Mouse (Mus musculus) forebrain, embryonic 10.5 days (tissue): ENCODE results near the gene Zfp646. TPM values are rescaled to one million over a fixed set of nuclear protein-coding genes. Genes with fewer than 3 reads are reported as not detected.
A peak's percentile ranks its signal among the peaks of the same experiment; 100 is the strongest.
"Not testable (repeated sequence)": the region's sequence is repeated elsewhere in the genome, so short reads cannot be mapped to it uniquely, and the experiment has no call there.

Experiments used
- DNase-seq: peaks from one replicate; pipeline ENCODE4 v3.0.0-alpha.2; 2017; ENCODE audit warnings: low spot score; ENCODE audit errors: extremely low spot score
- H3K27ac ChIP-seq: fragments of 300-500 bp; sonication (generic); 2 replicates; pipeline ENCODE4 v1.5.1; 2016; ENCODE audit warnings: mild to moderate bottlenecking
- H3K27me3 ChIP-seq: fragments of 300-500 bp; sonication (generic); 2 replicates; pipeline ENCODE4 v1.6.1; 2016; ENCODE audit warnings: mild to moderate bottlenecking; ENCODE audit not compliant: poor library complexity, severe bottlenecking
- H3K36me3 ChIP-seq: fragments of 300-500 bp; sonication (generic); replicated peaks from 2 replicates; pipeline ENCODE4 v1.6.1; 2016; ENCODE audit warnings: mild to moderate bottlenecking, moderate library complexity
- H3K4me1 ChIP-seq: fragments of 300-500 bp; sonication (generic); 2 replicates; pipeline ENCODE4 v1.6.1; 2016
- H3K4me3 ChIP-seq: fragments of 300-500 bp; sonication (generic); 2 replicates; pipeline ENCODE4 v1.5.1; 2016; ENCODE audit warnings: mild to moderate bottlenecking, moderate library complexity
- H3K9me3 ChIP-seq: fragments of 300-500 bp; sonication (generic); 2 replicates; pipeline ENCODE4 v1.6.1; 2016; ENCODE audit warnings: mild to moderate bottlenecking, moderate library complexity
- WGBS: fragments of 180-500 bp; shearing (Covaris S2); methylation state at CpG from one replicate; pipeline ENCODE4 v1.1.7; 2016; 5-methylcytosine and 5-hydroxymethylcytosine counted together
- polyA plus RNA-seq: library from polyadenylated mRNA; unstranded; fragments of >200 nt; fragmentation: Nextera tagmentation; extraction: Ambion mirVana; gene quantifications from 2 replicates; pipeline ENCODE4 v1.2.1, GENCODE M21; 2016

The Zfp646 gene
- polyA plus RNA-seq, 1 experiment from 2014 or later: 18.6 TPM

DNA sequence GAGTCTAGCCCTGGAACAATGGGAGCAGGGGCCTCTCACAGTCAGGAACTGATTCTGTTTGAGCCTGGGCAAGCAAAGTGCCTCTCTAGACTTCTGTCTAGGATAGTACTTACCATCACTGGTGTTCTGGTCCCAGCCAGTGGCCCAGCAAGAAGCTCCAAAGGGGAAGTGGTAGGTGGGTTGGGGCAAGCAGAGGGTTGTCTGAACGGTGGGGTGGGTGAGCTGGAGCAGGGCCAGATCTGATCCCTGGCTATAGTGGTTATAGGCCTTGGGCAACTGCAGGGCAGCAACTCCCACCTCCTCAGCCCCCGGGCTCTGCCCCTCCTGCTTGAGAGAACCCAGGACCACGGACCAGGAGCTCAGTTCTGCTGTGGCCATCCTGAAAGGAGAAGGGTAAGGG lies 12.8 kb downstream of the Zfp646 start:
- no peak for DNase-seq
- Histone ChIP-seq H3K36me3 (peaks cover 97% of the 10 kb centered on the region), H3K27ac (no peak overlapping the region), H3K4me3 (no peak overlapping the region), H3K27me3 (no peaks in the 10 kb centered on the region), H3K9me3 (no peaks in the 10 kb centered on the region), H3K4me1 (peaks cover 13% of the 10 kb centered on the region)
- 81% methylated on average over 3 of the region's 3 CpGs for WGBS

DNA sequence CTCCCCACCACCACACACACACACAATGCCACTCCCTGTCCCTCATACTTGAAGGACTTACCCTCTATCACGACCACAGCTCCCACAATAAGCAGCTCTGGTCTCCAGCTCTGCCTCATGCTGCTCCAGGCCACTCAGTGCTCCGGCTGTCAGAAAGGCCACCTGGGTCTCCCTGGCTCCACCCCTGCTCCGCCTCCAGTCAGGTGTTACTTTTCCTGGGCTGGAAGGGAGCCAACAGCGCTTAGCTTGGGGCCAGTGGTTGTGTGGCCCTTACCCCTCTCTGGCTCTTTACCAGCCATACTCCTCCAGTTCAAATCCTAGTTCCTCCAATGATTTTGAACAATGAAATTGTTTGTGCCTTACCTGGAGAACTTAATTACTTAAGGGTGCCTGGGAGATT lies 14.8 kb downstream of the Zfp646 start, which contains the start of gene Prss53:
Prss53 (minus strand) TSS at position 173 of the 400 bp plus-strand sequence.
- Histone ChIP-seq H3K9me3 (no peaks in the 10 kb centered on the region), H3K4me1 (peaks cover 19% of the 10 kb centered on the region), H3K36me3 (peaks cover 78% of the 10 kb centered on the region), H3K27me3 (no peaks in the 10 kb centered on the region), H3K27ac (no peak within 1 kb of the TSS), H3K4me3 (no peak within 1 kb of the TSS)
- WGBS: 29% methylated on average over 4 of the region's 4 CpGs
- DNase-seq: no peak

DNA sequence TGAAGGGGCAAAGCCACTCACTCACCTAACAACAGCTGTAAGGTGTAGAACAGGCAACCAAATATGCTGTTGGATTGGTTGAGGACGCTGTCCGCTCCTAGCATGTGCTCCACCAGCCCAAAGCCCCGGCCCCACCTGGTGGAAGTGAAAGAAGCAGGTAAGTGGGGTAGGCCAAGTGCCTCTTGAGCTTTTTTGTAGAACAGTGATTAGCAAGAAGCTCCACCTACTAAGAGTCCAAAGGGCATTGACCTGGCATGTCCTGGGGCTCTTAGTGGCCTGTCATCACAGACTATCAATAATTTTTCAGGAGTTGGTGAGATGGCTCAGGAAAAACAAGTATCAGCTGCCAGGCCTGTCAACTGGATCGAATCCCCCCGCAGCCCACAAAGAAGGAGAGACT lies 18.5 kb downstream of the Zfp646 start:
- WGBS: 93% methylated on average over 5 of the region's 5 CpGs
- Histone ChIP-seq H3K4me3 (peak overlapping the region; percentile 60), H3K27ac (no peak overlapping the region), H3K9me3 (no peaks in the 10 kb centered on the region), H3K27me3 (no peaks in the 10 kb centered on the region), H3K4me1 (peaks cover 19% of the 10 kb centered on the region), H3K36me3 (peaks cover 41% of the 10 kb centered on the region)
- no peak for DNase-seq

DNA sequence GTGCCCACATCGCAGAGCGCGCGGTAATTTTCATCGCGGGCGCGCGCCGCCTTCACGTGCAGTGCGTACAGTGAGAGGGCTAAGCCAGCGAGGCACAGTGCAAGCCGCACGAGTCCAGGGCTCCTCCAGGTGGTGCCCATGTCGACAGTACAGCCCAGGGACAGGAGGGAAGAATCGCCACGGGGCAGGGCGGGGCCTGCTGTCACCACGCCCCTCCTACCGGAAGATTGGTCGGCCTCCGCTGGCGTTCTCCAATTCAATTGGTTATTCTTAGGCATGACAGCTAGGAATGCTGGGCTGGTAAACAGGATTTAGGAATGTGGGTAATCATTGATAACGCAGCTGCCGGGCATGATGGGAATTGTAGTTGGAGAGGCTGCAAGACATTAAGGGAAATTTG lies 19.4 kb downstream of the Zfp646 start, which contains the start of the genes Gm21974 and Vkorc1:
Gm21974 (minus strand) TSS at position 13 of the 400 bp plus-strand sequence.
Vkorc1 (minus strand) TSS at position 176 of the 400 bp plus-strand sequence.
- under 1% methylated on average over 26 of the region's 26 CpGs for WGBS
- DNase-seq: peak; percentile 90
- H3K36me3 ChIP-seq: peaks cover 31% of the 10 kb centered on the region
- H3K27ac ChIP-seq: peak within 1 kb of the TSS; percentile 78
- peaks cover 19% of the 10 kb centered on the region for H3K4me1 ChIP-seq
- no peaks in the 10 kb centered on the region for H3K9me3 ChIP-seq
- no peaks in the 10 kb centered on the region for H3K27me3 ChIP-seq
- peak within 1 kb of the TSS; percentile 60 for H3K4me3 ChIP-seq

DNA sequence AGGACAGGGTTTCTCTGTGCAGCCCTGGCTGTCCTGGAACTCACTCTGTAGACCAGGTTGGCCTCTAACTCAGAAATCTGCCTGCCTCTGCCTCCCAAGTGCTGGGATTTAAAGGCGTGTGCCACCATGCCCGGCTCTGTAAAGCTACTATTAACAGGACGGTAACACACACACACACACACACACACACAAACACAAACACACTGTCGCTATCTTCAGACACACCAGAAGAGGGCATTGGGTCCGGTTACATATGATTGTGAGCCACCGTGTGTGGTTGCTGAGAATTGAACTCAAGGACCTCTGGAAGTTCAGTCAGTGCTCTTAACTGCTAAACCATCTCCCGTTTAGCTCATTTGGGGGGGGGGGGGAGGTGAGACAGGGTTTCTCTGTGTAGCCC lies 19.9 kb downstream of the Zfp646 start:
- Histone ChIP-seq H3K4me3 (peak overlapping the region; percentile 60), H3K27ac (0 out of 2 replicates have a peak overlapping the region, but pooled peaks have one; percentile 78), H3K36me3 (peaks cover 27% of the 10 kb centered on the region), H3K4me1 (peaks cover 19% of the 10 kb centered on the region)
- not testable (repeated sequence) for H3K9me3 ChIP-seq, H3K27me3 ChIP-seq, DNase-seq
- 70% methylated on average over 7 of the region's 7 CpGs for WGBS

DNA sequence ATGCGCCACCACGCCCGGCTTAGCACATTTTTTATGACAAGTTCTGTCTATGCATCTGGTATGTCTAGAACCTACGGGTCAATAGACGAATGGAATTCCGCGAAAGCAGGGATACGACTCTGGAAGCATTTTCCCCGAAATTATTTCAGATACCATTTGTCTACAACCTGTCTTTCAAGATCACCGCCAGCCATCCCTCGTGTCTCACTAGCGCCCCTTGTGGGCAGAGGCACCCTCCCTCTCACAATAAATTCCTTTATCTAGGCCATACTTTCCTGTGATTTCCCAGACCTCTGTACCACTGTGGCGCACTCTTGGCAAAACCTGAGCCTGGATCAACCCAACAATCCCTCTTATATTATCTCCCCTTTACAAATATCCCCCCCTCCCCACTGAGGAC lies 20.4 kb downstream of the Zfp646 start:
- Histone ChIP-seq H3K4me3 (no peak overlapping the region), H3K36me3 (peaks cover 23% of the 10 kb centered on the region), H3K4me1 (peaks cover 19% of the 10 kb centered on the region), H3K9me3 (no peaks in the 10 kb centered on the region), H3K27me3 (no peaks in the 10 kb centered on the region), H3K27ac (no peak overlapping the region)
- WGBS: 61% methylated on average over 13 of the region's 13 CpGs
- peak; percentile 50 for DNase-seq

DNA sequence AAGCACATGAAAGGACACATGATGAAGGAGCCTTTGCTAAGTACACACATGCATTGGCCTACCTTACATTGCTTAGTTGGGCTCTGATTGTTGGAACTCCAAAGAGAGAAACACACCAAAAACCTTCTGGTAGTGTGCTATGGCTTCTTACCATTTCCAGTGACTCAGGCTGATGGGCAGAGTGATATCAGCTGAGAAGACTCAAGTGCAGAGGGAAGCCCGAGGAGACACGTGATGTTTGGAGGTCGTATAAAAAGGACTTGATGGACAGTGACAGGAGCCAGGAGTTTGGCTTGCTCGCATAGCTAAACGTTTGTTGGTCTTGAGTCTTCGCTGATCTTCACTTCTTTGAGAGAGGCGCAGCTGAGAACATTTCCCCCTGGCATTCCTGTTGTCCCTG lies 21.5 kb downstream of the Zfp646 start:
- H3K27ac ChIP-seq: no peak overlapping the region
- no peak for DNase-seq
- peaks cover 12% of the 10 kb centered on the region for H3K36me3 ChIP-seq
- H3K4me1 ChIP-seq: peaks cover 19% of the 10 kb centered on the region
- 92% methylated on average over 7 of the region's 7 CpGs for WGBS
- no peak overlapping the region for H3K4me3 ChIP-seq
- no peaks in the 10 kb centered on the region for H3K27me3 ChIP-seq
- no peaks in the 10 kb centered on the region for H3K9me3 ChIP-seq

DNA sequence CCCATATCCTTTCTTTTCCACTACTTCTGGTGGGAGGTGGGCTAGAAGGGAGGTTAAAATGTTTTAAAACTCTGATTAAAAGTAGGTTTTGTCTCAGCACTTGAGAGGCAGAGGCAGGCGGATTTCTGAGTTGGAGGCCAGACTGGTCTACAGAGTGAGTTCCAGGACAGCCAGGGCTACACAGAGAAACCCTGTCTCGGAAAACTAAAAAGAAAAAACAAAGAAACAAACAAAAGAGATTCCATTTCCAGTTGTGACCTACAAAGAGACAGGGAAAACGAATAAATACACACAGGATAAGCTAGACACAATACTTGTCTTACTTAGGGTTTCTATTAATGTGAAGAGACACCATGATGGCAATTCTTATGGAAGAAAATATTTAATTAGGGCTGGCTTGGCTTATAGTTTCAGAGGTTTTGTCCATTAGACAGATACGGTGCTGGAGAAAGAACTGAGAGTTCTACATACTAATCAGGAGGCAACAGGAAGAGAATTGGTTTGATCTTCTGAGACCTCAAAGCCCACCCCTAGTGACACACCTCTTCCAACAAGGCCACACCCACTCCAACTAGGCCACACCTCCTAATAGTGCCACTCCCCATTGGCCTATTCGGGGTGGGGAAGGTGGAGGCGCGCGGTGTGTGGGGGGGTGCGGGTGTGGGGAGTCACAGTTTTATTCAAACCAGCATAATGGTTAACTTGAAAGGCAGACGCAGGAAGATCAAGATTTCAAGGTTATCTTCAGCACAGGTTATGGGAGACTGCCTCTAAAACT lies 22.3 kb downstream of the Zfp646 start:
- Histone ChIP-seq H3K36me3 (peaks cover 3% of the 10 kb centered on the region), H3K27ac (no peak overlapping the region), H3K4me1 (peaks cover 19% of the 10 kb centered on the region), H3K9me3 (no peaks in the 10 kb centered on the region), H3K27me3 (no peaks in the 10 kb centered on the region), H3K4me3 (no peak overlapping the region)
- 38% methylated on average over 10 of the region's 10 CpGs for WGBS
- no peak for DNase-seq

DNA sequence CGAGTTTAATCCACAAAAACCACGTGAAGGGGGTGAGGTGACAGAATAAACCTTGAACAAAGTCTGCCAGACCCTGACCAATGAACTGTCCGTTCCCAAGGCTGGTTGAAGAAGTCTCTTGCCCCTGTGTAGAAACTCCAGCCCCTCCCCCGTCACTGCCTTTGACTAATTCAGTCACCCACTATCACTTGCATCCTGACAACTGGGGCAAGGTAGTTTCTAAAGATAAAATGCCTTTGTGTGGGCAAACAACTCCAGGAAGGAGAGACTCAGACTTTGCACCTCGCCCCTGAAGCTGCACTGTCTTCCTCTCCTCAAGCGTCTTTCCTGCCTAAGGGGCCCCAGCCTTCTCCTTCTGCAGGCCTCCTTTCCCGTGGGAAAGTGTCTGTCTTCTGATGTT lies 24.0 kb downstream of the Zfp646 start:
- WGBS: 45% methylated on average over 7 of the region's 7 CpGs
- H3K4me1 ChIP-seq: peaks cover 19% of the 10 kb centered on the region
- no peak overlapping the region for H3K4me3 ChIP-seq
- H3K36me3 ChIP-seq: peaks cover 2% of the 10 kb centered on the region
- no peaks in the 10 kb centered on the region for H3K9me3 ChIP-seq
- no peak for DNase-seq
- no peak overlapping the region for H3K27ac ChIP-seq
- H3K27me3 ChIP-seq: no peaks in the 10 kb centered on the region

DNA sequence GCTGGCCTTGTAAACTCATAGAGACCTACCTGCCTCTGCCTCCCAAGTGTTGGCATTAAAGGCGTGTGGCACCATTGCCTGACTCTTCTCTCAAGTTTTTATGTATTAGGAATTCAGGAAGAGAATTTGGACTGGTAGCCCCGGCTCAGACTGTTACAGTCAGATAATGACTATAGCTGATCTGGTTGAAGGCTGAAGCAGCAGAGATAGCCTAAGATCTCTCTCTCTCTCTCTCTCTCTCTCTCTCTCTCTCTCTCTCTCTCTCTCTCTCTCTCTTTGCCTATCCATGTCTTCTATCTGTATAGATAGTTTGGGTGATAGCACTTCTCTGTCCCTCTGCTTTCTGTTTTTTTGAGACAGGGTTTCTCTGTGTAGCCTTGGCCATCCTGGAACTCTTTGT lies 25.8 kb downstream of the Zfp646 start:
- Histone ChIP-seq H3K4me3 (no peak overlapping the region), H3K9me3 (no peaks in the 10 kb centered on the region), H3K36me3 (peaks cover 20% of the 10 kb centered on the region), H3K27me3 (no peaks in the 10 kb centered on the region), H3K27ac (no peak overlapping the region), H3K4me1 (peaks cover 15% of the 10 kb centered on the region)
- 84% methylated on average over 2 of the region's 2 CpGs for WGBS
- DNase-seq: no peak

DNA sequence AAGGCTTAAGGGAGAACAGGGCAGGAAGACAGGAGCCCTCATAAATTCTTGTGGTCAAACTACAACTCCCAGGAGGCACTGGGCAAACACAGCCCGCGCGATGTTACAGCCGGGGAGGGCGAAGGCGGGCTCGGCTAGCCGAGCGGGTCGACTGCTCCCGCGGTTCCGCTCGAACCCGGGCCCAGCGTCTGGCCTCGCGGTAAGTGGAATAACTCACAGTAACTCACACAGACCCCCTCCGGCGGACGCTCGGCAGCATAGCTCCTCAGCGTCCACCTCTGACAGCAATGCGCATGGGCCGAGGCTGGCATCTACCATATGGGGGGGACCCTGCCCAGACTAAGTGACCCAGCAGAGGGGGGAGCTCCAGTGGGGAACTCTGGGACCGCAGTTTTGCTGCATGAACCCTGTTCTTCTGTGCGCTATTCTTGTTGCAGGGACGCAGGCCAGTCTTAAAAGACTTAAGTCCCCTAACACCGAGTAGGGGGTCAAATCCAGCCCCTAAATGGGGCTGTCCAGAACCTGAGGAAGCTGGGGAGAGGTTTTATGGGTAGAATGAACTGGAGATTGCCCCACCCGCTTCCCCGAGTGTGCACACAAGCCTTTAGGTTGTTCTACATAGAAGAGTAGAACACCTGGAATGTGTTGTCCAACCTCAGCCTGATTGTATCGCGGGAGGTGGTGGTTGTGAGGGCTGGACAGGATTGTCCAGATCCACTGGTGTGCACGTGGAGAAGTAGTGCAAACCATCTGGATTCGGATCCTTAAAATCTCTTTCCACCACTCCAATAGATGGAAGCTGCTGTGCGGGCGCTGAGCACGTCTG lies 28.2 kb downstream of the Zfp646 start, which contains the start of gene Bckdk:
Bckdk (plus strand) TSS at position 112 of the 826 bp plus-strand sequence.
- H3K36me3 ChIP-seq: peaks cover 44% of the 10 kb centered on the region
- peak within 1 kb of the TSS; percentile 93 for H3K27ac ChIP-seq
- peak within 1 kb of the TSS; percentile 76 for H3K4me3 ChIP-seq
- H3K9me3 ChIP-seq: no peaks in the 10 kb centered on the region
- 9% methylated on average over 38 of the region's 38 CpGs for WGBS
- no peaks in the 10 kb centered on the region for H3K27me3 ChIP-seq
- DNase-seq: peak; percentile 76
- peaks cover 15% of the 10 kb centered on the region for H3K4me1 ChIP-seq

DNA sequence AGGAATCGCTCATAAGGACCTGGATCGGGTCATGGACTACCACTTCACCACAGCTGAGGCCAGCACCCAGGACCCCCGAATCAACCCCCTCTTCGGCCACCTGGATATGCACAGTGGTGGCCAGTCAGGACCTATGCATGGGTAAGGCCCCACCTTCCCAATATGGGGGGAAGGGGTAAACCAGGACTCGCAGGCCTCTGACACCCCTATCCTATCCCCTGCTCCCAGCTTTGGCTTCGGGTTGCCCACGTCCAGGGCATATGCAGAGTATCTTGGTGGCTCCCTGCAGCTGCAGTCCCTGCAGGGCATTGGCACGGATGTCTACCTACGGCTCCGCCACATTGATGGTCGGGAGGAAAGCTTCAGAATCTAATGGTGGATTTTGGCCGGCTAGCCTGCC lies 31.9 kb downstream of the Zfp646 start:
- no peak overlapping the region for H3K4me3 ChIP-seq
- H3K27ac ChIP-seq: no peak overlapping the region
- H3K36me3 ChIP-seq: peaks cover 54% of the 10 kb centered on the region
- DNase-seq: no peak
- H3K9me3 ChIP-seq: no peaks in the 10 kb centered on the region
- no peaks in the 10 kb centered on the region for H3K27me3 ChIP-seq
- H3K4me1 ChIP-seq: peaks cover 27% of the 10 kb centered on the region
- WGBS: 93% methylated on average over 12 of the region's 12 CpGs

DNA sequence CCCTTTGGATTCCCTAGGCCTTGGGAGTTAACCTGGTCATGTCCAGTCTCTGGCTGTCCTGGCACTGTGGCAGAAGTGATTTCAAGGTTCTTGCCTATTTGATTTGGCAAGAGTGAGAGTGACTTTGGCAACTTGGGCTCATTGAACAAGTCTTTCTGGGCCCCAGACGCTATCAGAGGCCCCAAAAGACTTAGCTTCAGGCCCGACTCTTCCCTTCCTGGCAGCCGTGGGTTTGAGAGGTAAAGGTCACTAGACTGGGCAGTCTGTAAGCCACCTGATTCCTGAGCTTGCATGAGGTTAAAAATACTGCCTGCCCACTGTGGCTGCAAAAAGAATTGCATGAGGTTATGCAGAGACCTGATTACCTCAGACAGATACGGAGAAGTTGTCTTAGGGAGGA lies 32.6 kb downstream of the Zfp646 start:
- no peaks in the 10 kb centered on the region for H3K27me3 ChIP-seq
- no peaks in the 10 kb centered on the region for H3K9me3 ChIP-seq
- H3K4me3 ChIP-seq: no peak overlapping the region
- WGBS: 93% methylated on average over 4 of the region's 4 CpGs
- peaks cover 54% of the 10 kb centered on the region for H3K36me3 ChIP-seq
- no peak for DNase-seq
- peaks cover 33% of the 10 kb centered on the region for H3K4me1 ChIP-seq
- no peak overlapping the region for H3K27ac ChIP-seq
